Mouse (Mus musculus) B cell, adult 2 months (primary cell): ENCODE data around the gene Map3k11.

Source experiments
- DNase-seq, 2 experiments: peaks; one replicate each; pipeline ENCODE4 v3.0.0; 2022

Gene Map3k11

GRCm38 (mm10) chr19:5711218-5711617 is 22.7 kb downstream of the Map3k11 start:
- DNase-seq, result peak; percentile 77 to 80

GRCm38 (mm10) chr19:5711907-5712460 is 23.4 kb downstream of the Map3k11 start:
- DNase-seq, result peak; percentile 58 to 59

GRCm38 (mm10) chr19:5713255-5713654 is 24.7 kb downstream of the Map3k11 start:
- DNase-seq, result no peak

- DNase-seq, result no peak
These were observed 25.2 kb downstream of the Map3k11 start for GRCm38 (mm10) chr19:5713730-5714129.

GRCm38 (mm10) chr19:5715793-5716688 is 27.5 kb downstream of the Map3k11 start:
- peak; percentile 18 to 27 for DNase-seq

- no peak for DNase-seq
These were observed 28.4 kb downstream of the Map3k11 start for GRCm38 (mm10) chr19:5716955-5717354.

GRCm38 (mm10) chr19:5721233-5721632 is 32.7 kb downstream of the Map3k11 start:
- no peak for DNase-seq

- no peak for DNase-seq
These were observed 34.4 kb downstream of the Map3k11 start for GRCm38 (mm10) chr19:5722848-5723425.

- no peak for DNase-seq
These were observed 35.5 kb downstream of the Map3k11 start for GRCm38 (mm10) chr19:5723934-5724548.

GRCm38 (mm10) chr19:5724549-5724941 is 36.0 kb downstream of the Map3k11 start:
- DNase-seq, result peak; percentile 64 to 66

- peak in 1 of 2 experiments; percentile 19 for DNase-seq
These were observed 36.6 kb downstream of the Map3k11 start for GRCm38 (mm10) chr19:5725029-5725707.

- peak; percentile 73 to 74 for DNase-seq
These were observed 37.4 kb downstream of the Map3k11 start, which contains the start of gene Ehbp1l1 for GRCm38 (mm10) chr19:5725767-5726515. Ehbp1l1 (minus strand) TSS chr19:5726317.

- DNase-seq, result peak; percentile 53 to 59
These were observed 38.5 kb downstream of the Map3k11 start for GRCm38 (mm10) chr19:5726961-5727578.

GRCm38 (mm10) chr19:5727701-5728100 is 39.2 kb downstream of the Map3k11 start:
- DNase-seq, result peak; percentile 93 to 94

GRCm38 (mm10) chr19:5728631-5729443 is 40.3 kb downstream of the Map3k11 start:
- peak in 1 of 2 experiments; percentile 27 for DNase-seq

GRCm38 (mm10) chr19:5729444-5729815 is 40.9 kb downstream of the Map3k11 start, which contains the start of gene Fam89b:
Fam89b (minus strand) TSS chr19:5729653.
- DNase-seq, result peak; percentile 91

- DNase-seq, result peak; percentile 38 to 40
These were observed 42.0 kb downstream of the Map3k11 start for GRCm38 (mm10) chr19:5730314-5731186.

- DNase-seq, result peak; percentile 95 to 96
These were observed 42.9 kb downstream of the Map3k11 start for GRCm38 (mm10) chr19:5731264-5731978.

GRCm38 (mm10) chr19:5734325-5734724 is 45.8 kb downstream of the Map3k11 start:
- no peak for DNase-seq
